Mouse (Mus musculus) bone marrow macrophage, adult 2 months (primary cell): ENCODE results near the gene Itga9.

Experiments
- CTCF ChIP-seq: IDR thresholded peaks from 2 replicates; pipeline ENCODE4 v1.5.1; 2012; ENCODE audit warnings: low read depth, mild to moderate bottlenecking, low read length, moderate library complexity
- POLR2A ChIP-seq: IDR thresholded peaks from 2 replicates; pipeline ENCODE4 v1.6.1; 2012; ENCODE audit warnings: mild to moderate bottlenecking, low read depth, low read length, borderline replicate concordance

DNA sequence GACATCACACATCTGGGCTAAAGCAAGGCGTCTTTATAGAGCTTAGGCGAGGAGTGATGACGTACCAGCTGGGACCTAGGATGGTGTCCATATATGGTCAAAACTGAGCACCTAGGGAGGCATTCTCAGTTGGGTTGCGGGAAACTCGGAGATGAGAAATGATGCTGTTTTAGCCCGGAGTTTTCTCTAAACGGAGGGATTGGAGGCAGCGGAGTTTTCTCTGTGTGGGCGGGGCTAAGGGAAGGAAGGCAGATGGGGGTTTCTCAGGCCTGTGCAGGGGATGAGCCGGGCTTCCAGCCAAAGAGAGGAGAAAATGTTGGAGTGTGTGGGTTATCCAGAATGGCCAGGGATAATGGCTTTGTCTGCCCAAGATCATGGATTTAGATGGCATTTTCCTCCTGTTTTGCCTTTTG is 182.4 kb downstream of the Itga9 start:
- TF ChIP-seq POLR2A (no peak), CTCF (no peak)
